Mouse (Mus musculus): Measurements from ENCODE around the gene Med14. TPM values are rescaled to one million over a fixed set of nuclear protein-coding genes. Genes with fewer than 3 reads are reported as not detected.

The Med14 gene
- polyA plus RNA-seq, 1 experiment from 2014 or later: 11.1 TPM

GRCm38 (mm10) chrX:12713796-12714195, 48.1 kb downstream of the Med14 start:
- no peak overlapping the region for H3K9ac ChIP-seq (ENCODE audit: low read length)
- no peak overlapping the region for H3K4me2 ChIP-seq (ENCODE audit: low read depth, low read length)
- 88% methylated on average over 7 of the region's 7 CpGs for WGBS
- ATAC-seq (ENCODE audit: low read depth): no peak
- H3K27ac ChIP-seq (ENCODE audit: low read length): no peak overlapping the region
- H3K4me1 ChIP-seq (replicated peaks; ENCODE audit: control insufficient read depth, insufficient read depth, low read length): no peaks in the 10 kb centered on the region
- no peaks in the 10 kb centered on the region for H3K27me3 ChIP-seq (ENCODE audit: control insufficient read depth, insufficient read depth, low read depth, low read length)
- H3K9me3 ChIP-seq (ENCODE audit: control insufficient read depth, low read length): no peaks in the 10 kb centered on the region
- H3K4me3 ChIP-seq (ENCODE audit: low read length): no peak overlapping the region
- no peaks in the 10 kb centered on the region for H3K36me3 ChIP-seq (ENCODE audit: control insufficient read depth, insufficient read depth, low read length)

- ATAC-seq (ENCODE audit: low read depth): peak; percentile 51; the same call in 1 of the 2 replicates
- no peaks in the 10 kb centered on the region for H3K27me3 ChIP-seq (ENCODE audit: control insufficient read depth, insufficient read depth, low read depth, low read length)
- H3K4me1 ChIP-seq (replicated peaks; ENCODE audit: control insufficient read depth, insufficient read depth, low read length): no peaks in the 10 kb centered on the region
- no peak overlapping the region for H3K4me3 ChIP-seq (ENCODE audit: low read length)
- WGBS: 57% methylated on average over 8 of the region's 8 CpGs
- 0 out of 2 replicates have a peak, but pooled peaks cover 4% of the 10 kb centered on the region for H3K36me3 ChIP-seq (ENCODE audit: control insufficient read depth, insufficient read depth, low read length)
- no peaks in the 10 kb centered on the region for H3K9me3 ChIP-seq (ENCODE audit: control insufficient read depth, low read length)
- no peak overlapping the region for H3K4me2 ChIP-seq (ENCODE audit: low read depth, low read length)
- no peak overlapping the region for H3K27ac ChIP-seq (ENCODE audit: low read length)
- no peak overlapping the region for H3K9ac ChIP-seq (ENCODE audit: low read length)
These were observed 75.0 kb downstream of the Med14 start for GRCm38 (mm10) chrX:12686910-12687309.

- no peak overlapping the region for H3K4me2 ChIP-seq (ENCODE audit: low read depth, low read length)
- no peaks in the 10 kb centered on the region for H3K4me1 ChIP-seq (replicated peaks; ENCODE audit: control insufficient read depth, insufficient read depth, low read length)
- H3K36me3 ChIP-seq (ENCODE audit: control insufficient read depth, insufficient read depth, low read length): 0 out of 2 replicates have a peak, but pooled peaks cover 4% of the 10 kb centered on the region
- no peak overlapping the region for H3K9ac ChIP-seq (ENCODE audit: low read length)
- H3K9me3 ChIP-seq (ENCODE audit: control insufficient read depth, low read length): no peaks in the 10 kb centered on the region
- no peaks in the 10 kb centered on the region for H3K27me3 ChIP-seq (ENCODE audit: control insufficient read depth, insufficient read depth, low read depth, low read length)
- H3K27ac ChIP-seq (ENCODE audit: low read length): no peak overlapping the region
- no peak for ATAC-seq (ENCODE audit: low read depth)
- no peak overlapping the region for H3K4me3 ChIP-seq (ENCODE audit: low read length)
These were observed 75.8 kb downstream of the Med14 start for GRCm38 (mm10) chrX:12686071-12686470.

GRCm38 (mm10) chrX:12677396-12677795, 84.5 kb downstream of the Med14 start:
- H3K27me3 ChIP-seq (ENCODE audit: control insufficient read depth, insufficient read depth, low read depth, low read length): no peaks in the 10 kb centered on the region
- WGBS: 17% methylated on average over 6 of the region's 6 CpGs
- H3K4me3 ChIP-seq (ENCODE audit: low read length): no peak overlapping the region
- H3K4me2 ChIP-seq (ENCODE audit: low read depth, low read length): no peak overlapping the region
- H3K9me3 ChIP-seq (ENCODE audit: control insufficient read depth, low read length): no peaks in the 10 kb centered on the region
- H3K4me1 ChIP-seq (replicated peaks; ENCODE audit: control insufficient read depth, insufficient read depth, low read length): no peaks in the 10 kb centered on the region; the same call in 1 of the 2 replicates
- no peak overlapping the region for H3K27ac ChIP-seq (ENCODE audit: low read length)
- H3K36me3 ChIP-seq (ENCODE audit: control insufficient read depth, insufficient read depth, low read length): no peaks in the 10 kb centered on the region
- ATAC-seq (ENCODE audit: low read depth): no peak
- H3K9ac ChIP-seq (ENCODE audit: low read length): no peak overlapping the region

- 7% methylated on average over 42 of the region's 42 CpGs for WGBS
- H3K36me3 ChIP-seq (ENCODE audit: control insufficient read depth, insufficient read depth, low read length): no peaks in the 10 kb centered on the region
- ATAC-seq (ENCODE audit: low read depth): peak; percentile 100
These were observed 88.7 kb downstream of the Med14 start, which contains the start of gene 1810030O07Rik for GRCm38 (mm10) chrX:12673054-12673775. TSS of gene 1810030O07Rik (minus strand) at chrX:12673668.

GRCm38 (mm10) chrX:12653879-12654278, 108.0 kb downstream of the Med14 start:
- H3K36me3 ChIP-seq (ENCODE audit: control insufficient read depth, insufficient read depth, low read length): peaks cover 10% of the 10 kb centered on the region; the same call in 1 of the 2 replicates
- no peak overlapping the region for H3K4me2 ChIP-seq (ENCODE audit: low read depth, low read length)
- no peak overlapping the region for H3K27ac ChIP-seq (ENCODE audit: low read length)
- H3K9ac ChIP-seq (ENCODE audit: low read length): no peak overlapping the region
- 79% methylated on average over 2 of the region's 2 CpGs for WGBS
- no peaks in the 10 kb centered on the region for H3K27me3 ChIP-seq (ENCODE audit: control insufficient read depth, insufficient read depth, low read depth, low read length)
- H3K4me1 ChIP-seq (replicated peaks; ENCODE audit: control insufficient read depth, insufficient read depth, low read length): no peaks in the 10 kb centered on the region
- H3K9me3 ChIP-seq (ENCODE audit: control insufficient read depth, low read length): no peaks in the 10 kb centered on the region
- no peak overlapping the region for H3K4me3 ChIP-seq (ENCODE audit: low read length)
- ATAC-seq (ENCODE audit: low read depth): no peak

More at GRCm38 (mm10) chrX:12673054-12673775, 88.7 kb downstream of the Med14 start, which contains the start of gene 1810030O07Rik:
- Histone ChIP-seq H3K4me2 (ENCODE audit: low read depth, low read length) (peak within 1 kb of the TSS; percentile 59), H3K9me3 (ENCODE audit: control insufficient read depth, low read length) (no peaks in the 10 kb centered on the region), H3K4me3 (ENCODE audit: low read length) (peak within 1 kb of the TSS; percentile 76), H3K27ac (ENCODE audit: low read length) (peak within 1 kb of the TSS; percentile 95), H3K27me3 (ENCODE audit: control insufficient read depth, insufficient read depth, low read depth, low read length) (no peaks in the 10 kb centered on the region), H3K9ac (ENCODE audit: low read length) (peak within 1 kb of the TSS; percentile 79), H3K4me1 (replicated peaks; ENCODE audit: control insufficient read depth, insufficient read depth, low read length) (no peaks in the 10 kb centered on the region; the same call in 1 of the 2 replicates)

GRCm38 (mm10) chrX:12651906-12652305, 110.0 kb downstream of the Med14 start:
- 85% methylated on average over 16 of the region's 16 CpGs for WGBS
- H3K27ac ChIP-seq (ENCODE audit: low read length): no peak overlapping the region
- no peaks in the 10 kb centered on the region for H3K4me1 ChIP-seq (replicated peaks; ENCODE audit: control insufficient read depth, insufficient read depth, low read length)
- no peak overlapping the region for H3K4me2 ChIP-seq (ENCODE audit: low read depth, low read length)
- H3K9me3 ChIP-seq (ENCODE audit: control insufficient read depth, low read length): no peaks in the 10 kb centered on the region
- ATAC-seq (ENCODE audit: low read depth): no peak
- H3K27me3 ChIP-seq (ENCODE audit: control insufficient read depth, insufficient read depth, low read depth, low read length): no peaks in the 10 kb centered on the region
- H3K36me3 ChIP-seq (ENCODE audit: control insufficient read depth, insufficient read depth, low read length): peaks cover 4% of the 10 kb centered on the region; the same call in 1 of the 2 replicates
- no peak overlapping the region for H3K4me3 ChIP-seq (ENCODE audit: low read length)
- H3K9ac ChIP-seq (ENCODE audit: low read length): no peak overlapping the region

GRCm38 (mm10) chrX:12645531-12646304, 116.2 kb downstream of the Med14 start:
- Histone ChIP-seq H3K9me3 (ENCODE audit: control insufficient read depth, low read length) (no peaks in the 10 kb centered on the region), H3K4me3 (ENCODE audit: low read length) (no peak overlapping the region), H3K36me3 (ENCODE audit: control insufficient read depth, insufficient read depth, low read length) (no peaks in the 10 kb centered on the region), H3K27me3 (ENCODE audit: control insufficient read depth, insufficient read depth, low read depth, low read length) (no peaks in the 10 kb centered on the region), H3K4me1 (replicated peaks; ENCODE audit: control insufficient read depth, insufficient read depth, low read length) (no peaks in the 10 kb centered on the region), H3K9ac (ENCODE audit: low read length) (no peak overlapping the region), H3K27ac (ENCODE audit: low read length) (no peak overlapping the region), H3K4me2 (ENCODE audit: low read depth, low read length) (no peak overlapping the region)
- no peak for ATAC-seq (ENCODE audit: low read depth)
- WGBS: 60% methylated on average over 12 of the region's 12 CpGs

GRCm38 (mm10) chrX:12644976-12645375, 116.9 kb downstream of the Med14 start:
- Histone ChIP-seq H3K9me3 (ENCODE audit: control insufficient read depth, low read length) (no peaks in the 10 kb centered on the region), H3K36me3 (ENCODE audit: control insufficient read depth, insufficient read depth, low read length) (no peaks in the 10 kb centered on the region), H3K4me1 (replicated peaks; ENCODE audit: control insufficient read depth, insufficient read depth, low read length) (no peaks in the 10 kb centered on the region), H3K27ac (ENCODE audit: low read length) (no peak overlapping the region), H3K4me3 (ENCODE audit: low read length) (no peak overlapping the region), H3K27me3 (ENCODE audit: control insufficient read depth, insufficient read depth, low read depth, low read length) (no peaks in the 10 kb centered on the region), H3K4me2 (ENCODE audit: low read depth, low read length) (no peak overlapping the region), H3K9ac (ENCODE audit: low read length) (no peak overlapping the region)
- 33% methylated on average over 2 of the region's 2 CpGs for WGBS
- no peak for ATAC-seq (ENCODE audit: low read depth)
